Mouse (Mus musculus): ENCODE results near the gene Tm4sf5. TPM values are rescaled to one million over a fixed set of nuclear protein-coding genes. Genes with fewer than 3 reads are reported as not detected.

The Tm4sf5 gene
- total RNA-seq, 1 experiment, result 4.6 TPM

DNA sequence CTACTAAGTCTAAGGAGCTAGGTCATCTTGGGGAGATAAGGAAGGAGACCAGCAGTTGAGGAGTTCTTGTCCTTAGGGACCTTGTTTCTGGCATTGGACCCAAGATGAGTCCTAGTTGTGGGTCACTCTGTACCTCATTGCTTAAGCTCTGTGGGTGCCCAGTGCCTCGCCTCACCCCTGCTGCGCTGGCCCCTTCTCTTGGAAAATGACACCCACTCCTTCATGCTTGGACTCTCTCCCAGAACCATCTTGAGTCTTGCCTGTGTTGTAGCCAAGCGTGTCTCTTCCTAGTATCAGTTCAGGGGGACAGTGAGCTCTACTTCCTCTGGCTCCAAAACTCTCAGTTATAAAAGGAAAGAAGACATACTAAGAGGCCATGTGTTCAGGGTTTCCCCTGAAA lies 15.9 kb upstream of the Tm4sf5 start:
- Histone ChIP-seq H3K4me3 (ENCODE audit: insufficient read depth in 1 of 2, low read depth in 1 of 2, low read length in 2 of 2, poor library complexity in 1 of 2, severe bottlenecking in 1 of 2) (no peak overlapping the region), H3K27ac (ENCODE audit: insufficient read depth, low read depth, low read length, poor library complexity, severe bottlenecking) (no peak overlapping the region), H3K9ac (ENCODE audit: insufficient read depth, low read depth, low read length, poor library complexity, severe bottlenecking) (no peak overlapping the region), H3K4me1 (ENCODE audit: control insufficient read depth in 2 of 2, insufficient read depth in 2 of 2, low read length in 2 of 2, poor library complexity in 1 of 2) (no peaks in the 10 kb centered on the region), H3K36me3 (ENCODE audit: control insufficient read depth, insufficient read depth, low read length, poor library complexity, severe bottlenecking) (no peaks in the 10 kb centered on the region), H3K9me3 (ENCODE audit: control insufficient read depth, insufficient read depth, low read depth, low read length) (no peaks in the 10 kb centered on the region)
- in situ Hi-C loops (cut with MboI; ENCODE audit: low sequenced_read_pairs in 2 of 2, unreplicated experiment in 2 of 2), result no loop called here
- DNase-seq (ENCODE audit: low read depth, low spot score), result no peak
- TF ChIP-seq CHD2 (IDR thresholded peaks at IDR 0.05; ENCODE audit: low read depth, low read length), result no peak
- TF ChIP-seq ZC3H11A (IDR thresholded peaks at IDR 0.05; ENCODE audit: borderline replicate concordance, low read depth, low read length), result no peak
- TF ChIP-seq ZNF384 (IDR thresholded peaks at IDR 0.05; ENCODE audit: low read depth, low read length), result no peak
- TF ChIP-seq HCFC1 (IDR thresholded peaks at IDR 0.05; ENCODE audit: borderline replicate concordance, insufficient read depth, low read length), result no peak
- TF ChIP-seq MAFK (IDR thresholded peaks at IDR 0.05; ENCODE audit: insufficient read depth, low read depth, low read length), result no peak

- Histone ChIP-seq H3K4me3 (ENCODE audit: insufficient read depth in 1 of 2, low read depth in 1 of 2, low read length in 2 of 2, poor library complexity in 1 of 2, severe bottlenecking in 1 of 2) (no peak overlapping the region), H3K4me1 (ENCODE audit: control insufficient read depth in 2 of 2, insufficient read depth in 2 of 2, low read length in 2 of 2, poor library complexity in 1 of 2) (no peaks in the 10 kb centered on the region), H3K27ac (ENCODE audit: insufficient read depth, low read depth, low read length, poor library complexity, severe bottlenecking) (no peak overlapping the region), H3K9ac (ENCODE audit: insufficient read depth, low read depth, low read length, poor library complexity, severe bottlenecking) (no peak overlapping the region), H3K36me3 (ENCODE audit: control insufficient read depth, insufficient read depth, low read length, poor library complexity, severe bottlenecking) (no peaks in the 10 kb centered on the region), H3K9me3 (ENCODE audit: control insufficient read depth, insufficient read depth, low read depth, low read length) (no peaks in the 10 kb centered on the region)
- no peak for TF ChIP-seq ZC3H11A (IDR thresholded peaks at IDR 0.05; ENCODE audit: borderline replicate concordance, low read depth, low read length)
- TF ChIP-seq MAFK (IDR thresholded peaks at IDR 0.05; ENCODE audit: insufficient read depth, low read depth, low read length), result no peak
- no peak for TF ChIP-seq HCFC1 (IDR thresholded peaks at IDR 0.05; ENCODE audit: borderline replicate concordance, insufficient read depth, low read length)
- TF ChIP-seq ZNF384 (IDR thresholded peaks at IDR 0.05; ENCODE audit: low read depth, low read length), result no peak
- in situ Hi-C loops (cut with MboI; ENCODE audit: low sequenced_read_pairs in 2 of 2, unreplicated experiment in 2 of 2), result no loop called here
- DNase-seq (ENCODE audit: low read depth, low spot score), result no peak
Measured at GRCm38 (mm10) chr11:70489684-70490083, 15.4 kb upstream of the Tm4sf5 start.

- DNase-seq (ENCODE audit: low read depth, low spot score), result no peak
- Histone ChIP-seq H3K9me3 (ENCODE audit: control insufficient read depth, insufficient read depth, low read depth, low read length) (no peaks in the 10 kb centered on the region), H3K4me1 (ENCODE audit: control insufficient read depth in 2 of 2, insufficient read depth in 2 of 2, low read length in 2 of 2, poor library complexity in 1 of 2) (peaks cover 0 to 2% of the 10 kb centered on the region in 2 experiments; a peak in 2 of 4 replicates), H3K9ac (ENCODE audit: insufficient read depth, low read depth, low read length, poor library complexity, severe bottlenecking) (no peak overlapping the region), H3K27ac (ENCODE audit: insufficient read depth, low read depth, low read length, poor library complexity, severe bottlenecking) (no peak overlapping the region), H3K4me3 (ENCODE audit: insufficient read depth in 1 of 2, low read depth in 1 of 2, low read length in 2 of 2, poor library complexity in 1 of 2, severe bottlenecking in 1 of 2) (no peak overlapping the region), H3K36me3 (ENCODE audit: control insufficient read depth, insufficient read depth, low read length, poor library complexity, severe bottlenecking) (no peaks in the 10 kb centered on the region)
- no peak for TF ChIP-seq CHD2 (IDR thresholded peaks at IDR 0.05; ENCODE audit: low read depth, low read length)
- no peak for TF ChIP-seq ZNF384 (IDR thresholded peaks at IDR 0.05; ENCODE audit: low read depth, low read length)
- no peak for TF ChIP-seq HCFC1 (IDR thresholded peaks at IDR 0.05; ENCODE audit: borderline replicate concordance, insufficient read depth, low read length)
- TF ChIP-seq ZC3H11A (IDR thresholded peaks at IDR 0.05; ENCODE audit: borderline replicate concordance, low read depth, low read length), result no peak
- no peak for TF ChIP-seq MAFK (IDR thresholded peaks at IDR 0.05; ENCODE audit: insufficient read depth, low read depth, low read length)
- in situ Hi-C loops (cut with MboI; ENCODE audit: low sequenced_read_pairs in 2 of 2, unreplicated experiment in 2 of 2), result loop anchor here in 1 of 2 experiments (5.0 kb wide), 1 partner anchor 83 kb away; no protein-coding TSS in a partner anchor
Measured at GRCm38 (mm10) chr11:70499566-70500475, 5.2 kb upstream of the Tm4sf5 start.

- in situ Hi-C loops (cut with MboI; ENCODE audit: low sequenced_read_pairs in 2 of 2, unreplicated experiment in 2 of 2), result loop anchor here in 1 of 2 experiments (5.0 kb wide), 1 partner anchor 83 kb away; no protein-coding TSS in a partner anchor
- no peaks in the 10 kb centered on the region for H3K9me3 ChIP-seq (ENCODE audit: control insufficient read depth, insufficient read depth, low read depth, low read length)
- DNase-seq (ENCODE audit: low read depth, low spot score), result no peak
- TF ChIP-seq ZC3H11A (IDR thresholded peaks at IDR 0.05; ENCODE audit: borderline replicate concordance, low read depth, low read length) (no peak), ZNF384 (IDR thresholded peaks at IDR 0.05; ENCODE audit: low read depth, low read length) (no peak), MAFK (IDR thresholded peaks at IDR 0.05; ENCODE audit: insufficient read depth, low read depth, low read length) (no peak), HCFC1 (IDR thresholded peaks at IDR 0.05; ENCODE audit: borderline replicate concordance, insufficient read depth, low read length) (no peak), CHD2 (IDR thresholded peaks at IDR 0.05; ENCODE audit: low read depth, low read length) (no peak)
- no peak overlapping the region for H3K4me3 ChIP-seq (ENCODE audit: insufficient read depth in 1 of 2, low read depth in 1 of 2, low read length in 2 of 2, poor library complexity in 1 of 2, severe bottlenecking in 1 of 2)
- peaks cover 0 to 9% of the 10 kb centered on the region in 2 experiments; a peak in 2 of 4 replicates for H3K4me1 ChIP-seq (ENCODE audit: control insufficient read depth in 2 of 2, insufficient read depth in 2 of 2, low read length in 2 of 2, poor library complexity in 1 of 2)
- H3K9ac ChIP-seq (ENCODE audit: insufficient read depth, low read depth, low read length, poor library complexity, severe bottlenecking), result no peak overlapping the region
- no peak overlapping the region for H3K27ac ChIP-seq (ENCODE audit: insufficient read depth, low read depth, low read length, poor library complexity, severe bottlenecking)
- no peaks in the 10 kb centered on the region for H3K36me3 ChIP-seq (ENCODE audit: control insufficient read depth, insufficient read depth, low read length, poor library complexity, severe bottlenecking)
Measured at GRCm38 (mm10) chr11:70500476-70500812, 4.6 kb upstream of the Tm4sf5 start.

Measured in ES-E14 (cell line).